Mouse (Mus musculus) intestine, embryonic 15.5 days (tissue): ENCODE measurements at regions not wholly inside any gene's neighbourhood (a gene's known extent, or its start where the extent isn't known, plus 50 kb on each side); places are given as distances from the start of the nearest gene placed in this dataset.

Experiments
- ATAC-seq: fragments of 200-750 bp; cut with Nextera tagmentation; 2 replicates; pipeline ENCODE4 v1.8.0; 2017; ENCODE audit warnings: moderate TSS enrichment, moderate library complexity
- H3K27ac ChIP-seq: fragments of 300-500 bp; sonication (generic); 2 replicates; pipeline ENCODE4 v1.5.1; 2015; ENCODE audit warnings: mild to moderate bottlenecking, inconsistent platforms
- H3K27me3 ChIP-seq: fragments of 300-500 bp; sonication (generic); replicated peaks from 2 replicates; pipeline ENCODE4 v1.6.1; 2015; ENCODE audit warnings: inconsistent platforms
- H3K36me3 ChIP-seq: fragments of 300-500 bp; sonication (generic); 2 replicates; pipeline ENCODE4 v1.6.1; 2015; ENCODE audit warnings: inconsistent platforms
- H3K4me1 ChIP-seq: fragments of 300-500 bp; sonication (generic); replicated peaks from 2 replicates; pipeline ENCODE4 v1.6.1; 2015; ENCODE audit warnings: inconsistent platforms
- H3K4me2 ChIP-seq: fragments of 300-500 bp; sonication (generic); replicated peaks from 2 replicates; pipeline ENCODE4 v1.6.1; 2015; ENCODE audit warnings: mild to moderate bottlenecking, inconsistent platforms
- H3K4me3 ChIP-seq: fragments of 300-500 bp; sonication (generic); replicated peaks from 2 replicates; pipeline ENCODE4 v1.5.1; 2015; ENCODE audit warnings: inconsistent platforms
- H3K9ac ChIP-seq: fragments of 300-500 bp; sonication (generic); 2 replicates; pipeline ENCODE4 v1.6.1; 2015; ENCODE audit warnings: inconsistent platforms
- H3K9me3 ChIP-seq: fragments of 300-500 bp; sonication (generic); 2 replicates; pipeline ENCODE4 v1.6.1; 2016; ENCODE audit warnings: inconsistent platforms
- WGBS: fragments of 180-500 bp; shearing (Covaris S2); methylation state at CpG from one replicate; pipeline ENCODE4 v1.1.7; 2015; 5-methylcytosine and 5-hydroxymethylcytosine counted together

DNA sequence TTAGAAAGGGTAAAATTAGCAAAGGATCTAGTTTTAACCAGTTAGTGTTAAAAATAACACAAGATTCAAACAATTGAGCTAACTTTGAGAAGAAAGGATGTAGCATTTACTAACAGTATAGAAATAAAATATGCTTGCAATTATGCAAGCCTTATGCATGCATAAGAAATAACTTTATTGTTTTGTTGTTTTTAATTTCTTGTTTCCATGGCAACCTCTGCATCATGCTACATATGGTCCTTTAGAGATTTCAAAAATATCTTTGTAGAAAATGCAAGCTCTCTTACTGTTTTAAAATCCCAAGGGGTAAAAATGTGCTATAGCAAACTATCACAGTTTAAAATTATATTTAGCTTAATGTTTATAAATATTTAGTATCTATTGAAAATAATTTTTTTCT lies 395.0 kb upstream of the Spock3 start:
- H3K27me3 ChIP-seq, result no peaks in the 10 kb centered on the region
- H3K27ac ChIP-seq, result no peak overlapping the region
- no peak overlapping the region for H3K9ac ChIP-seq
- ATAC-seq, result no peak
- no peaks in the 10 kb centered on the region for H3K4me1 ChIP-seq
- H3K9me3 ChIP-seq, result no peaks in the 10 kb centered on the region
- H3K4me3 ChIP-seq, result no peak overlapping the region
- H3K4me2 ChIP-seq, result no peak overlapping the region
- no peaks in the 10 kb centered on the region for H3K36me3 ChIP-seq

DNA sequence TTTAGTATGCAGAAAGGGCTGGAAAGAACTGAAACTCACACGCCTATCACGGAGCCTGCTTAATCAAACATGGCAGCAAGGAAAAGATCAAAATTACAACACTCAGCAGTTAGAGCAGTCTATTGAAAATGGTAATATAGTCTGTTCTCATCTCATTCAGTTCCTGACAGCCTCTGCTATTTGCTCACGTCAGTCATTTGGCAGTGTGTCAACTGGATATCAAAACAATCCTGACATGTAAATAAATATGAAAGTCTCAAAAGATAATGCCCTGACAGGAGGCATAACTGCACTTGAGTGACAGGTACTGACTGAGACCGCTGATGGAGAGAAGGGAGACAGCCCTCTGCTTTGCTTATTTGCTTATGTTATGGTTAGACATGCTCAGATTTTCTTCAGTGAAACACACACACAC lies 375.0 kb upstream of the Spock3 start:
- Histone ChIP-seq H3K27me3 (no peaks in the 10 kb centered on the region), H3K9ac (no peak overlapping the region), H3K9me3 (no peaks in the 10 kb centered on the region), H3K4me1 (no peaks in the 10 kb centered on the region), H3K27ac (no peak overlapping the region), H3K4me3 (no peak overlapping the region), H3K4me2 (no peak overlapping the region), H3K36me3 (no peaks in the 10 kb centered on the region)
- WGBS, result 70% methylated on average over 4 of the region's 4 CpGs
- ATAC-seq, result no peak

GRCm38 (mm10) chr8:62599281-62599680 lies 351.5 kb upstream of the Spock3 start:
- no peaks in the 10 kb centered on the region for H3K27me3 ChIP-seq
- H3K4me1 ChIP-seq, result no peaks in the 10 kb centered on the region
- H3K9ac ChIP-seq, result no peak overlapping the region
- H3K9me3 ChIP-seq, result no peaks in the 10 kb centered on the region
- H3K4me2 ChIP-seq, result no peak overlapping the region
- ATAC-seq, result no peak
- no peaks in the 10 kb centered on the region for H3K36me3 ChIP-seq
- no peak overlapping the region for H3K27ac ChIP-seq
- H3K4me3 ChIP-seq, result no peak overlapping the region

DNA sequence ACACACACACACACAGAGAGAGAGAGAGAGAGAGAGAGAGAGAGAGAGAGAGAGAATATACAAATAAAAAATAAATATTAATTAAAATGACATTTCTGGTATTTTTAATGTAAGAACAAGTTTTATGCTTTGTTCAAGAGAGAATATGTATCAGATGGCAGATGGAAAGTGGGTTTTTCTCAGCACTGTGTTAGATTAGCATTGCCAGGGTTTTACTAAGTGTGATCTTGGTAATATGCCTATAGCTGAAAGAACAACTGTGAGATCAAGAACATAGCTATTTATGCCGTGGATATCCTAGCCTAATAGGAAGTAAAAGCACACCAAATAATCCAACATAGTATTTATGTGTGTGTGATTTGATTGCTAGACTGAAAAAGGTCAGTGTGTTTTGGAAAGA lies 344.7 kb upstream of the Spock3 start:
- Histone ChIP-seq H3K9ac (no peak overlapping the region), H3K4me2 (no peak overlapping the region), H3K9me3 (no peaks in the 10 kb centered on the region), H3K4me3 (no peak overlapping the region), H3K27ac (no peak overlapping the region), H3K4me1 (no peaks in the 10 kb centered on the region), H3K27me3 (no peaks in the 10 kb centered on the region), H3K36me3 (no peaks in the 10 kb centered on the region)
- no peak for ATAC-seq
- WGBS, result 78% methylated on average over 1 of the region's 1 CpGs

- no peak overlapping the region for H3K9ac ChIP-seq
Observed at GRCm38 (mm10) chr8:62619992-62620391, 330.8 kb upstream of the Spock3 start.

DNA sequence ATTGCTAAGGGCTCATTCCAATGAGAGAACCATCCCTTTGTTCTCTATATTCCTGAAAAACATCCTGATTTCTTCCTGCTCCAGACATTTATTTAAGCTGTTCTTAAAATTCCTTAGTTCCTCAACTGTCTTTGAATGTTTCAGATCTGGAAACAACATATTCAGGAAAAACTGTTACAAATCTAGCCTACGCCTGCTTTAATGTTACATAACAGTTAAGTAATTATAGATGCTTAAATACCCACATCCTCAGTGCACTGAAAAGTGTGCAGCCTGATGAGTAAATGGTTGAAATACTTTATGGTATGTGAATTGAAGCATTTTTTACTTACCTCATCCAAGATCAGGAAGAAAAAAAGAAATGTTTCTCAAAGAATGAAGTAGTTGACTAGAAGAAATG lies 329.6 kb upstream of the Spock3 start:
- Histone ChIP-seq H3K9me3 (no peaks in the 10 kb centered on the region), H3K9ac (no peak overlapping the region), H3K4me1 (no peaks in the 10 kb centered on the region), H3K36me3 (no peaks in the 10 kb centered on the region), H3K4me3 (no peak overlapping the region), H3K4me2 (no peak overlapping the region), H3K27me3 (no peaks in the 10 kb centered on the region), H3K27ac (no peak overlapping the region)
- ATAC-seq, result no peak
- 90% methylated on average over 1 of the region's 1 CpGs for WGBS

More at GRCm38 (mm10) chr8:62619992-62620391, 330.8 kb upstream of the Spock3 start:
- H3K4me3 ChIP-seq, result no peak overlapping the region
- H3K4me2 ChIP-seq, result no peak overlapping the region
- H3K4me1 ChIP-seq, result no peaks in the 10 kb centered on the region
- no peaks in the 10 kb centered on the region for H3K27me3 ChIP-seq
- H3K36me3 ChIP-seq, result no peaks in the 10 kb centered on the region
- ATAC-seq, result peak; percentile 80
- no peak overlapping the region for H3K27ac ChIP-seq
- no peaks in the 10 kb centered on the region for H3K9me3 ChIP-seq
